Mouse (Mus musculus) midbrain, embryonic 16.5 days (tissue): ENCODE results near the gene Cacna1d. TPM values are rescaled to one million over a fixed set of nuclear protein-coding genes. Genes with fewer than 3 reads are reported as not detected.
A peak's percentile ranks its signal among the peaks of the same experiment; 100 is the strongest.

Experiments used
- ATAC-seq: fragments of 200-750 bp; cut with Nextera tagmentation; 2 replicates; pipeline ENCODE4 v1.8.0; 2017; ENCODE audit warnings: moderate TSS enrichment
- H3K27ac ChIP-seq: fragments of 300-500 bp; sonication (generic); 2 replicates; pipeline ENCODE4 v1.5.1; 2014; ENCODE audit warnings: mild to moderate bottlenecking, low read length, mixed read lengths
- H3K27me3 ChIP-seq: fragments of 300-500 bp; sonication (generic); 2 replicates; pipeline ENCODE4 v1.6.1; 2014; ENCODE audit warnings: low read depth, low read length, mixed read lengths; ENCODE audit not compliant: control insufficient read depth, insufficient read depth
- H3K36me3 ChIP-seq: fragments of 300-500 bp; sonication (generic); 2 replicates; pipeline ENCODE4 v1.6.1; 2014; ENCODE audit warnings: mild to moderate bottlenecking, low read length, moderate library complexity, mixed read lengths; ENCODE audit not compliant: control insufficient read depth, insufficient read depth
- H3K4me1 ChIP-seq: fragments of 300-500 bp; sonication (generic); 2 replicates; pipeline ENCODE4 v1.6.1; 2014; ENCODE audit warnings: mild to moderate bottlenecking, low read length, mixed read lengths; ENCODE audit not compliant: control insufficient read depth, insufficient read depth
- H3K4me2 ChIP-seq: fragments of 300-500 bp; sonication (generic); 2 replicates; pipeline ENCODE4 v1.6.1; 2014; ENCODE audit warnings: mild to moderate bottlenecking, low read length, mixed read lengths
- H3K4me3 ChIP-seq: fragments of 300-500 bp; sonication (generic); 2 replicates; pipeline ENCODE4 v1.5.1; 2014; ENCODE audit warnings: low read depth, mild to moderate bottlenecking, low read length, moderate library complexity, mixed read lengths
- H3K9ac ChIP-seq: fragments of 300-500 bp; sonication (generic); 2 replicates; pipeline ENCODE4 v1.6.1; 2014; ENCODE audit warnings: low read depth, low read length, mixed read lengths
- H3K9me3 ChIP-seq: fragments of 300-500 bp; sonication (generic); replicated peaks from 2 replicates; pipeline ENCODE4 v1.6.1; 2014; ENCODE audit warnings: mild to moderate bottlenecking, low read length, mixed read lengths; ENCODE audit not compliant: control insufficient read depth, poor library complexity, severe bottlenecking
- WGBS: fragments of 180-500 bp; shearing (Covaris S2); extraction: QIAGEN DNeasy Blood & Tissue Kit; methylation state at CpG from one replicate; pipeline ENCODE4 v1.1.7; 2014; 5-methylcytosine and 5-hydroxymethylcytosine counted together
- polyA plus RNA-seq: library from polyadenylated mRNA; unstranded; fragments of >200 nt; fragmentation: Nextera tagmentation; extraction: Ambion mirVana; gene quantifications from 2 replicates; pipeline ENCODE4 v1.2.1, GENCODE M21; 2015

Gene Cacna1d
- polyA plus RNA-seq, 1 experiment from 2014 or later = 10.5 TPM

DNA sequence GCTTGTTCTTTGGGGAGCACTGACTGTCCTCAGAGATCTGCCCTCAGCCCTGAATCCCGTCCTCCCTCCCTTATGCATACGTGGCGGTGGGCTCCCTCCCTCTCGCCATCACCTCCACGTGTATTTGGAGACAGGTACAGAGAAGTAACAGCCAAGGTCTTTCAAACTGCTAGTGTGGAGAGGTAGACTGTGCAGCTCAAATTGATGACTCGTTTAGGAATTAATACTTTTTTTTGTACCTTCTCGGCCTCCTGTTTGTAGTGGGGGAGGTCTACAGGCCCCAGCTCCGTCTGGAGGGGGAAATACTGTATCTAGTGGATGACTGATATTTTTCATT, 137.2 kb downstream of the Cacna1d start:
- no peaks in the 10 kb centered on the region for H3K9me3 ChIP-seq
- WGBS = 4% methylated on average over 8 of the region's 8 CpGs

DNA sequence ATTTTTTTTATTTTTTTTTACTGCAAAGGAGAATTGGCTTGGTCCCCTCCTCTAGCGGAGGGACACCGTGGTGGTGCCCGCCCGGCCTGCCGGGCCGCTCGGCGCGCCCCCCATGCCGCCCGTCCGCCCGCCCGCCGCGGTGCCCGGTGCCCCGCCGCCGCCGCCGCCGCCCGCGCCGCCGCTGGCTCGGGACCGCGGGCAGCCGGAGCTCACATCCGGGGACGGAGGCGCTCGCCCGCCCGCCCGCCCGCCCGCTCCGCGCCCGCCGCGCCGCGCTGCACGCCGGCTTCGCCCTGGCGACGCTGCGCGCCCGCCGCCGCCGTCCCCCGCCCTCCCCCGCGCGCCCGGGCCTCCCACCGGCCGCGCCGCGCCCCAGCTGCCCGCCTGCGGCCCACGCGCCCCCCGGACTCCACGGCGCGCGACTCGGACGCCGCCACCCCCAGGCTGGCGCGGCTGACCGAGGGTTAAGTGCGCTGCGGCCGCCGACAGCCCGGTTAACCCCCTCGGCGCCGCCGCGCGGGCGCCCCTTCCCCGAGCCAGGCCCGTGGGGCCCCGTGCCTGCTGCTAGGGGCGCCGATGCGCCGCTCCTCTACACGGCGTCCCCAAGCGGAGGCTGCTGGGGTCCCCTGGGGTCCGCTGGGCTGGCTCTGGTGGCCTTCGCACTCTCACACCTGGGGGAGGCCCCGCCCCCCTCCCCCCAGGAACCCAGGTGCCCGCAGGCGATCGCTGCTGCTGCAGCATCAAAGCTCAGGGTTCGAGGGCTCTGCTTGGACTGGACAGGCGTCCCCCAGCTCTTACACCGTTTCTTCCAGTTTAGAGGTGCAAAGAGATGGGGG, 137.7 kb downstream of the Cacna1d start:
- Histone ChIP-seq H3K9me3 (no peaks in the 10 kb centered on the region), H3K27me3 (no peaks in the 10 kb centered on the region), H3K4me2 (peak overlapping the region; percentile 91), H3K4me3 (peak overlapping the region; percentile 71), H3K36me3 (no peaks in the 10 kb centered on the region), H3K4me1 (peaks cover 26% of the 10 kb centered on the region), H3K27ac (peak overlapping the region; percentile 89), H3K9ac (peak overlapping the region; percentile 91)
- WGBS = 0% methylated on average over 27 of the region's 114 CpGs
- peak; percentile 76 for ATAC-seq

More for the DNA sequence above, 137.2 kb downstream of the Cacna1d start:
- no peaks in the 10 kb centered on the region for H3K36me3 ChIP-seq
- peak overlapping the region; percentile 91 for H3K4me2 ChIP-seq
- H3K9ac ChIP-seq = peak overlapping the region; percentile 91
- H3K4me3 ChIP-seq = peak overlapping the region; percentile 71
- H3K27me3 ChIP-seq = no peaks in the 10 kb centered on the region
- H3K4me1 ChIP-seq = peaks cover 26% of the 10 kb centered on the region
- peak; percentile 54; the same call in 1 of the 2 replicates for ATAC-seq
- peak overlapping the region; percentile 89 for H3K27ac ChIP-seq

GRCm38 (mm10) chr14:30352951-30353270, 138.3 kb downstream of the Cacna1d start:
- peaks cover 26% of the 10 kb centered on the region for H3K4me1 ChIP-seq
- peak overlapping the region; percentile 71 for H3K4me3 ChIP-seq
- peak overlapping the region; percentile 91 for H3K9ac ChIP-seq
- ATAC-seq = no peak
- no peaks in the 10 kb centered on the region for H3K9me3 ChIP-seq
- peak overlapping the region; percentile 47 for H3K27ac ChIP-seq
- WGBS = 1% methylated on average over 10 of the region's 10 CpGs
- peak overlapping the region; percentile 91 for H3K4me2 ChIP-seq
- no peaks in the 10 kb centered on the region for H3K36me3 ChIP-seq
- H3K27me3 ChIP-seq = no peaks in the 10 kb centered on the region

- 1% methylated on average over 31 of the region's 31 CpGs for WGBS
- Histone ChIP-seq H3K4me2 (peak overlapping the region; percentile 91), H3K36me3 (no peaks in the 10 kb centered on the region), H3K4me3 (peak overlapping the region; percentile 71), H3K9me3 (no peaks in the 10 kb centered on the region), H3K4me1 (peaks cover 26% of the 10 kb centered on the region), H3K27ac (peak overlapping the region; percentile 47), H3K27me3 (no peaks in the 10 kb centered on the region), H3K9ac (peak overlapping the region; percentile 91)
- ATAC-seq = peak; percentile 62
Measured at GRCm38 (mm10) chr14:30352061-30352950, 138.9 kb downstream of the Cacna1d start.

DNA sequence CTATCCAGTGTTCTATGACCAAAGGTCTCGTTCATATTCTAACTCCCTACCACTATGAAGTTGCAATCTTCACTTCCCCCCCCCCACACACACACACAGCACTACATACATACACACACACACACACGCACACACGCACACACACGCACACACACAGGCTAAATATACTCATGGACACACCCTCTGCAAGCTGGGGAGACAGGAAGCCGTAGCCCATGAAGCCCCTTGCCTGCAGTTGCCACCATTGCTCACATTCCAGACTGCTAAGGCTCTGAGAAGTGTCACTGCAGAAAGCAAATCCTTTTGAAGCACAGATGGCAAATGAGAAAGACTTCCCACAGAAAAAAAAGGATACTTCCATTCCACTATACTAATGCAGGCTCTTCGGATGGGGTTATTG, 141.0 kb downstream of the Cacna1d start:
- Histone ChIP-seq H3K27ac (no peak overlapping the region), H3K4me3 (no peak overlapping the region), H3K9me3 (no peaks in the 10 kb centered on the region), H3K27me3 (no peaks in the 10 kb centered on the region), H3K4me2 (no peak overlapping the region), H3K9ac (no peak overlapping the region), H3K36me3 (no peaks in the 10 kb centered on the region), H3K4me1 (peaks cover 26% of the 10 kb centered on the region)
- WGBS = 86% methylated on average over 6 of the region's 6 CpGs
- ATAC-seq = no peak

DNA sequence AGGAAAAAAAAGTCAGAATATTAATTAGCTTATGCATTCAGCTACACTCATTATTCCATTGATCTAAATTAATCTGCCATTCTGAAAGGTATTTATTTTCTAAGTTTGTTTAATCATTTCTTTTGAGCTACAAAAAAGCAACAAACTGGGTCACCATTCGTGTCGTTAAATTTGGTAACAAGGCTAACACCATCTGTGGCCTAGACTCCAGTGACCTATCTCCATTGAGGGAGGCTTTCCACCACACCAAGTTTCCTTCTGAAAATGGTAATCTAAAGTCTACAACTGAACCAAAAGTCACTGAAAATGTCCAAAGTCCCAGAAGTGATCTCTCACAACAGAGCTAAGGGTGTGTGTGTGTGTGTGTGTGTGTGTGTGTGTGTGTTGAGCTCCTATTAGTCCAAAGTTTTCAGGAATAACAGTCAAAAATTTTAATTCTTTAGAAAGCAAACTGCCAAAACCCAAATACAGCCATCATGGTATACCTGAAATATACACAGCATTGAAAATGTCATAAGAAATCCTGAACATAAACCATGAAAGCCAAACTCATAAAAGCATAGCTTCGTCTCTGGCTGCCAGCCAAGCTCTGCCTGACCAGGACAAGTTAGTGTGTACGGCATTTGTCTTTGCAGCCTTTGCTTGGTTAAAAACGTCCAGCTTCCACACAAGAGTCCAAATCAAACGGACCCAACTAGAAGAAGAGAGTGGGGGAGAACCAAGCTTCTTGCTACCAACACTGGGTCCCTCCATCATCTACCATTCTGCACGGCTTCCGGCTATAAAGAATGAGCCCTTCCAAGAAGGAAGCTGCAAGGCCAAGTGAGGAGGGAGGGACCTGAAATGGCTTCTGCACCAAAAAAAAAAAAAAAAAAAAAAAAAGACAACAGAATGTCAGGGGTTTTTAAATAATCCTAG, 146.0 kb downstream of the Cacna1d start:
- H3K4me1 ChIP-seq = peaks cover 4% of the 10 kb centered on the region; the same call in 1 of the 2 replicates
- H3K27me3 ChIP-seq = no peaks in the 10 kb centered on the region
- WGBS = 74% methylated on average over 8 of the region's 8 CpGs
- H3K27ac ChIP-seq = no peak overlapping the region
- no peak overlapping the region for H3K4me2 ChIP-seq
- H3K36me3 ChIP-seq = no peaks in the 10 kb centered on the region
- H3K9ac ChIP-seq = no peak overlapping the region
- no peak for ATAC-seq
- no peak overlapping the region for H3K4me3 ChIP-seq
- H3K9me3 ChIP-seq = no peaks in the 10 kb centered on the region

- H3K36me3 ChIP-seq = no peaks in the 10 kb centered on the region
- no peaks in the 10 kb centered on the region for H3K9me3 ChIP-seq
- ATAC-seq = peak; percentile 65; the same call in 1 of the 2 replicates
- no peak overlapping the region for H3K27ac ChIP-seq
- H3K9ac ChIP-seq = no peak overlapping the region
- 62% methylated on average over 7 of the region's 7 CpGs for WGBS
- no peak overlapping the region for H3K4me3 ChIP-seq
- H3K4me1 ChIP-seq = peaks cover 2% of the 10 kb centered on the region; the same call in 1 of the 2 replicates
- no peak overlapping the region for H3K4me2 ChIP-seq
- no peaks in the 10 kb centered on the region for H3K27me3 ChIP-seq
Measured at GRCm38 (mm10) chr14:30343740-30344139, 147.5 kb downstream of the Cacna1d start.

- 90% methylated on average over 12 of the region's 12 CpGs for WGBS
- H3K9me3 ChIP-seq = no peaks in the 10 kb centered on the region
- no peak for ATAC-seq
Measured at GRCm38 (mm10) chr14:30341825-30342590, 149.2 kb downstream of the Cacna1d start.

More at GRCm38 (mm10) chr14:30341825-30342590, 149.2 kb downstream of the Cacna1d start:
- Histone ChIP-seq H3K27me3 (no peaks in the 10 kb centered on the region), H3K36me3 (no peaks in the 10 kb centered on the region), H3K4me1 (peaks cover 2% of the 10 kb centered on the region; the same call in 1 of the 2 replicates), H3K27ac (no peak overlapping the region), H3K9ac (no peak overlapping the region), H3K4me3 (no peak overlapping the region), H3K4me2 (no peak overlapping the region)
